Comparison of ENCODE assay signal across 9 mouse cellular contexts in genomic region chr4:27965046-27965681, GRCm38 (mm10).
DNase-seq lines count a peak whose midpoint lies in the region; ATAC-seq and TF ChIP-seq lines count a peak whose summit lies in the region.
"Had no signal": no experiment of that assay in that cellular context is flagged by ENCODE, and none has a peak within 500 bp of the region (broad histone marks: within the 10 kb centered on the region; RNA-seq: fewer than 3 reads in every experiment).

No protein-coding gene starts in this region.

- peak; percentile 63 for TF ChIP-seq CTCF in intestine, postnatal 0 days (IDR thresholded peaks at IDR 0.05; ENCODE audit: low read depth)
- TF ChIP-seq CTCF in brain, embryonic 14.5 days (IDR thresholded peaks at IDR 0.05; ENCODE audit: borderline replicate concordance, extremely low read depth, insufficient read depth, insufficient read length) = peak; percentile 55; the same call in 1 of the 2 replicates

- H3K4me1 ChIP-seq in intestine, postnatal 0 days (replicated peaks; ENCODE audit: control insufficient read depth, insufficient read depth, low read length) = no peaks in the 10 kb centered on the region
- H3K4me1 ChIP-seq in intestine, embryonic 16.5 days (ENCODE audit: control insufficient read depth, insufficient read depth, low read length) = no peaks in the 10 kb centered on the region
- H3K4me1 ChIP-seq in hindbrain, embryonic 14.5 days (replicated peaks; ENCODE audit: control insufficient read depth, insufficient read depth, low read length) = no peaks in the 10 kb centered on the region
- no peaks in the 10 kb centered on the region for H3K4me1 ChIP-seq in liver, embryonic 12.5 days

- 37% methylated on average over 7 of the region's 7 CpGs for WGBS in intestine, postnatal 0 days
- 42% methylated on average over 7 of the region's 7 CpGs for WGBS in intestine, embryonic 16.5 days
- 27% methylated on average over 7 of the region's 7 CpGs for WGBS in hindbrain, embryonic 14.5 days
- 37% methylated on average over 7 of the region's 7 CpGs for WGBS in liver, embryonic 12.5 days (ENCODE audit: insufficient replicate concordance)

- H3K27ac ChIP-seq in intestine, postnatal 0 days (ENCODE audit: low read depth, low read length) = no peak overlapping the region
- no peak overlapping the region for H3K27ac ChIP-seq in intestine, embryonic 16.5 days (ENCODE audit: low read length)
- H3K27ac ChIP-seq in hindbrain, embryonic 14.5 days = no peak overlapping the region
- no peak overlapping the region for H3K27ac ChIP-seq in liver, embryonic 12.5 days
- H3K27ac ChIP-seq: midbrain, embryonic 12.5 days had no signal

- DNase-seq in brain, embryonic 14.5 days (ENCODE audit: low read depth) = peak; percentile 86
- DNase-seq in hindbrain, embryonic 14.5 days (ENCODE audit: low spot score) = peak; percentile 63
- peak; percentile 15 for DNase-seq in retina, adult 2 months (ENCODE audit: low read depth, low spot score)
- no peak for DNase-seq in gastrocnemius, postnatal 4 days (ENCODE audit: low spot score in 2 of 2)

- TF ChIP-seq POLR2A in brain, embryonic 14.5 days (IDR thresholded peaks at IDR 0.05; ENCODE audit: borderline replicate concordance, extremely low read depth, insufficient read depth, insufficient read length, poor library complexity, severe bottlenecking) = no peak

- H3K27me3 ChIP-seq in intestine, postnatal 0 days (replicated peaks; ENCODE audit: control insufficient read depth, insufficient read depth, low read length) = no peaks in the 10 kb centered on the region
- no peaks in the 10 kb centered on the region for H3K27me3 ChIP-seq in intestine, embryonic 16.5 days (replicated peaks; ENCODE audit: control insufficient read depth, insufficient read depth, low read length)
- H3K27me3 ChIP-seq in hindbrain, embryonic 14.5 days (ENCODE audit: control insufficient read depth, insufficient read depth, low read length) = no peaks in the 10 kb centered on the region
- no peaks in the 10 kb centered on the region for H3K27me3 ChIP-seq in liver, embryonic 12.5 days (replicated peaks)

- no peak overlapping the region for H3K9ac ChIP-seq in intestine, postnatal 0 days (ENCODE audit: low read depth, low read length)
- no peak overlapping the region for H3K9ac ChIP-seq in intestine, embryonic 16.5 days (ENCODE audit: low read depth, low read length)
- no peak overlapping the region for H3K9ac ChIP-seq in hindbrain, embryonic 14.5 days
- H3K9ac ChIP-seq in liver, embryonic 12.5 days = no peak overlapping the region
- H3K9ac ChIP-seq: midbrain, embryonic 12.5 days had no signal

- H3K4me2 ChIP-seq in intestine, postnatal 0 days (replicated peaks; ENCODE audit: low read depth) = no peak overlapping the region
- H3K4me2 ChIP-seq in intestine, embryonic 16.5 days (ENCODE audit: low read depth, low read length) = no peak overlapping the region
- no peak overlapping the region for H3K4me2 ChIP-seq in hindbrain, embryonic 14.5 days (replicated peaks)
- no peak overlapping the region for H3K4me2 ChIP-seq in liver, embryonic 12.5 days
- H3K4me2 ChIP-seq: midbrain, embryonic 12.5 days had no signal

- no peaks in the 10 kb centered on the region for H3K9me3 ChIP-seq in intestine, postnatal 0 days (ENCODE audit: control insufficient read depth)
- no peaks in the 10 kb centered on the region for H3K9me3 ChIP-seq in intestine, embryonic 16.5 days (ENCODE audit: control insufficient read depth, low read length)
- no peaks in the 10 kb centered on the region for H3K9me3 ChIP-seq in hindbrain, embryonic 14.5 days (ENCODE audit: control insufficient read depth, low read length)
- H3K9me3 ChIP-seq in liver, embryonic 12.5 days (replicated peaks) = no peaks in the 10 kb centered on the region
- H3K9me3 ChIP-seq: midbrain, embryonic 12.5 days had no signal

- no peaks in the 10 kb centered on the region for H3K36me3 ChIP-seq in intestine, postnatal 0 days (ENCODE audit: control insufficient read depth, insufficient read depth)
- H3K36me3 ChIP-seq in intestine, embryonic 16.5 days (ENCODE audit: control insufficient read depth, insufficient read depth, low read length) = no peaks in the 10 kb centered on the region
- H3K36me3 ChIP-seq in hindbrain, embryonic 14.5 days (replicated peaks; ENCODE audit: control insufficient read depth, insufficient read depth) = no peaks in the 10 kb centered on the region
- no peaks in the 10 kb centered on the region for H3K36me3 ChIP-seq in liver, embryonic 12.5 days
- H3K36me3 ChIP-seq: midbrain, embryonic 12.5 days had no signal

- H3K4me3 ChIP-seq in intestine, postnatal 0 days (ENCODE audit: low read depth, low read length) = no peak overlapping the region
- H3K4me3 ChIP-seq in intestine, embryonic 16.5 days (ENCODE audit: low read length) = no peak overlapping the region
- H3K4me3 ChIP-seq in hindbrain, embryonic 14.5 days (replicated peaks; ENCODE audit: low read length) = no peak overlapping the region
- H3K4me3 ChIP-seq in liver, embryonic 12.5 days = no peak overlapping the region
- H3K4me3 ChIP-seq: midbrain, embryonic 12.5 days had no signal

- no peak for ATAC-seq in intestine, postnatal 0 days
- ATAC-seq in intestine, embryonic 16.5 days = no peak
- peak; percentile 65; the same call in 1 of the 2 replicates for ATAC-seq in hindbrain, embryonic 14.5 days (ENCODE audit: low FRiP score)
- ATAC-seq in liver, embryonic 12.5 days = no peak
- no peak for ATAC-seq in megakaryocyte-erythroid progenitor cell, adult 5-6 weeks (replicated peaks; ENCODE audit: low FRiP score, low TSS enrichment, poor library complexity, severe bottlenecking)

Comparison
In these comparisons a context has a peak if more than half of its experiments do, and no peak if none do; other contexts are left out.
1. DNase-seq: peak in brain, embryonic 14.5 days (single experiment), hindbrain, embryonic 14.5 days (single experiment) and retina, adult 2 months (single experiment); none in gastrocnemius, postnatal 4 days (0 of 2).